Mouse (Mus musculus): ENCODE data around the gene Gm20388.

- TF ChIP-seq GATA1 (IDR thresholded peaks at IDR 0.05; ENCODE audit: low read length) (no peak), TAL1 (IDR thresholded peaks at IDR 0.05; ENCODE audit: low read length) (no peak)
These were observed 412.4 kb downstream of the Gm20388 start for GRCm38 (mm10) chr8:120322956-120323448.

Measured in erythroblast, embryonic 14.5 days (primary cell).